Mouse (Mus musculus): ENCODE results near the gene F12. TPM values are rescaled to one million over a fixed set of nuclear protein-coding genes. Genes with fewer than 3 reads are reported as not detected.

F12 gene
- polyA plus RNA-seq (2012; rRNA removed), result 0.70 TPM in 1 of 2 replicates, not detected in the other

GRCm38 (mm10) chr13:55426613-55427012, at the start of gene F12:
Gene F12, minus strand, starts transcription at chr13:55426793.

GRCm38 (mm10) chr13:55464027-55464884, 37.7 kb upstream of the F12 start, which contains the start of gene Prr7:
Gene Prr7, plus strand, starts transcription at chr13:55464267.

GRCm38 (mm10) chr13:55444937-55445315, 18.3 kb upstream of the F12 start, which contains the start of gene Grk6:
Gene Grk6, plus strand, starts transcription at chr13:55445072.

GRCm38 (mm10) chr13:55414743-55415380, 11.7 kb downstream of the F12 start, which contains the start of gene Pfn3:
Gene Pfn3, minus strand, starts transcription at chr13:55415232.

GRCm38 (mm10) chr13:55398088-55398487, 28.5 kb downstream of the F12 start, which contains the start of gene Slc34a1:
Gene Slc34a1, plus strand, starts transcription at chr13:55398187.

GRCm38 (mm10) chr13:55369531-55370114, 57.0 kb downstream of the F12 start, which contains the start of gene Rgs14:
Gene Rgs14, plus strand, starts transcription at chr13:55369732.

Other genes with a start within 250 kb of the F12 start
- 2.2 and 4.8 TPM in 2 replicates for gene Nsd1, start 217.0 kb downstream of the F12 start, polyA plus RNA-seq (2012; rRNA removed)
- gene Prelid1, start 106.3 kb downstream of the F12 start, polyA plus RNA-seq (2012; rRNA removed), result 289 and 320 TPM in 2 replicates
- gene Rab24, start 104.8 kb downstream of the F12 start, polyA plus RNA-seq (2012; rRNA removed), result 34.2 and 43.9 TPM in 2 replicates
- 5.1 and 5.3 TPM in 2 replicates for gene Mxd3, start 97.0 kb downstream of the F12 start, polyA plus RNA-seq (2012; rRNA removed)
- gene Lman2, start 64.0 kb downstream of the F12 start, polyA plus RNA-seq (2012; rRNA removed), result 39.7 and 43.4 TPM in 2 replicates
- 0.81 and 1.3 TPM in 2 replicates for gene Rgs14, start 57.1 kb downstream of the F12 start, polyA plus RNA-seq (2012; rRNA removed)
- gene Slc34a1, start 28.6 kb downstream of the F12 start, polyA plus RNA-seq (2012; rRNA removed), result 0.05 and 0.14 TPM in 2 replicates
- not detected in 2 replicates for gene Pfn3, start 11.6 kb downstream of the F12 start, polyA plus RNA-seq (2012; rRNA removed)
- gene Grk6, start 18.3 kb upstream of the F12 start, polyA plus RNA-seq (2012; rRNA removed), result 22.8 and 30.1 TPM in 2 replicates
- gene Prr7, start 37.5 kb upstream of the F12 start, polyA plus RNA-seq (2012; rRNA removed), result 7.2 and 14.2 TPM in 2 replicates
- gene Dbn1, start 61.3 kb upstream of the F12 start, polyA plus RNA-seq (2012; rRNA removed), result 25.3 and 45.7 TPM in 2 replicates
- 151 and 166 TPM in 2 replicates for gene Pdlim7, start 86.9 kb upstream of the F12 start, polyA plus RNA-seq (2012; rRNA removed)
- gene Dok3, start 102.5 kb upstream of the F12 start, polyA plus RNA-seq (2012; rRNA removed), result 4.9 and 8.1 TPM in 2 replicates
- 17.7 and 18.4 TPM in 2 replicates for gene Ddx41, start 109.9 kb upstream of the F12 start, polyA plus RNA-seq (2012; rRNA removed)
- gene Fam193b, start 144.3 kb upstream of the F12 start, polyA plus RNA-seq (2012; rRNA removed), result 42.6 and 47.6 TPM in 2 replicates
- gene Tmed9, start 146.9 kb upstream of the F12 start, polyA plus RNA-seq (2012; rRNA removed), result 35.1 and 36.6 TPM in 2 replicates
- gene B4galt7, start 173.1 kb upstream of the F12 start, polyA plus RNA-seq (2012; rRNA removed), result 8.4 and 8.8 TPM in 2 replicates
- 3.0 and 5.5 TPM in 2 replicates for gene Caml, start 196.2 kb upstream of the F12 start, polyA plus RNA-seq (2012; rRNA removed)
- 2.4 and 3.5 TPM in 2 replicates for gene Ddx46, start 208.2 kb upstream of the F12 start, polyA plus RNA-seq (2012; rRNA removed)